Mouse (Mus musculus) kidney, adult 9 months (tissue): ENCODE data around the gene Psmd2.
"Not testable (repeated sequence)": the region's sequence is repeated elsewhere in the genome, so short reads cannot be mapped to it uniquely, and the experiment has no call there.

Source experiments
- DNase-seq: peaks from one replicate; pipeline ENCODE4 v3.0.0; 2022

The Psmd2 gene

GRCm38 (mm10) chr16:20657661-20658060, 6.2 kb downstream of the Psmd2 start:
- no peak for DNase-seq

GRCm38 (mm10) chr16:20668013-20668412, 16.6 kb downstream of the Psmd2 start, which contains the start of gene Eif4g1:
Gene Eif4g1 (plus strand): TSS chr16:20668313.
- not testable (repeated sequence) for DNase-seq

- DNase-seq: no peak
These were observed 18.8 kb downstream of the Psmd2 start for GRCm38 (mm10) chr16:20670291-20670690.

GRCm38 (mm10) chr16:20671886-20672285, 20.4 kb downstream of the Psmd2 start:
- DNase-seq: no peak

GRCm38 (mm10) chr16:20672500-20672902, 21.0 kb downstream of the Psmd2 start:
- peak; percentile 98 for DNase-seq

- peak; percentile 60 for DNase-seq
These were observed 21.7 kb downstream of the Psmd2 start for GRCm38 (mm10) chr16:20672965-20673705.

- peak; percentile 80 for DNase-seq
These were observed 22.4 kb downstream of the Psmd2 start for GRCm38 (mm10) chr16:20673706-20674303.

- no peak for DNase-seq
These were observed 23.8 kb downstream of the Psmd2 start for GRCm38 (mm10) chr16:20675213-20675612.

GRCm38 (mm10) chr16:20676702-20677101, 25.2 kb downstream of the Psmd2 start:
- DNase-seq: no peak

- no peak for DNase-seq
These were observed 25.9 kb downstream of the Psmd2 start for GRCm38 (mm10) chr16:20677380-20677779.

- DNase-seq: peak; percentile 87
These were observed 26.7 kb downstream of the Psmd2 start for GRCm38 (mm10) chr16:20677974-20678675.

- no peak for DNase-seq
These were observed 39.3 kb downstream of the Psmd2 start for GRCm38 (mm10) chr16:20690774-20691173.

- DNase-seq: no peak
These were observed 40.2 kb downstream of the Psmd2 start for GRCm38 (mm10) chr16:20691617-20692016.

GRCm38 (mm10) chr16:20692241-20692965, 41.0 kb downstream of the Psmd2 start:
- no peak for DNase-seq

GRCm38 (mm10) chr16:20693111-20693701, 41.8 kb downstream of the Psmd2 start, which contains the start of gene Fam131a:
Gene Fam131a (plus strand): TSS chr16:20693241.
- DNase-seq: peak; percentile 83

GRCm38 (mm10) chr16:20694781-20695180, 43.3 kb downstream of the Psmd2 start:
- no peak for DNase-seq

- DNase-seq: peak; percentile 80
These were observed 44.3 kb downstream of the Psmd2 start for GRCm38 (mm10) chr16:20695622-20696323.

GRCm38 (mm10) chr16:20699266-20699665, 47.8 kb downstream of the Psmd2 start:
- no peak for DNase-seq

GRCm38 (mm10) chr16:20700036-20700435, 48.6 kb downstream of the Psmd2 start:
- DNase-seq: no peak

- DNase-seq: no peak
These were observed 49.9 kb downstream of the Psmd2 start for GRCm38 (mm10) chr16:20701316-20701715.

- DNase-seq: no peak
These were observed 50.5 kb downstream of the Psmd2 start for GRCm38 (mm10) chr16:20701729-20702521.
